Mouse (Mus musculus) olfactory bulb, adult 2 months (tissue): ENCODE data around the gene Kdm1a.

Experiments
- CTCF ChIP-seq: fragments of 200-500 bp; IDR thresholded peaks from 2 replicates; pipeline ENCODE4 v1.5.1; 2012; ENCODE audit warnings: low read depth, mild to moderate bottlenecking, low read length, moderate library complexity; ENCODE audit not compliant: insufficient read depth
- POLR2A ChIP-seq: fragments of 200-500 bp; IDR thresholded peaks from 2 replicates; pipeline ENCODE4 v1.6.1; 2012; ENCODE audit warnings: mild to moderate bottlenecking, low read depth, low read length, moderate library complexity; ENCODE audit not compliant: insufficient read depth

DNA sequence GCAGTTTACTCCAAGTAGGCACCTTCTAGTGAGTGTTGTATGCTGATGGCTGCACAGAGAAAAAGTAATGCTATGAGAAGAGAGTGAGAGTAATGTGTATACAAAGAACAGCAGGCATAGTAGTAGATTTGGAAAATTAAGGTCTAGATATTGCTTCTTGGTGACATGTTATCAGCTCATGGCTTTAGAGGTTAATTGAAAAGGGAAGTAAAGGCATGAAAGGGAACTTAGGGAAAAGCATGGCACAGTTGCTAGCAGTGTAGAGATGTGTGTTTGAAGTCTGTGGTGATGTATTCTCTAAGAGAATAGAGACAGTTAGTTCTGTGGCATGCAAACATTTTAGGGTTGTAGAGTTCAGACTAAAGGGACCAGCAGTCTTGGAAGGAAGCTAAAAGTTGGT, 82.7 kb downstream of the Kdm1a start:
- TF ChIP-seq POLR2A (no peak), CTCF (no peak)
